Mouse (Mus musculus) T-cell, adult 2 months (primary cell): Measurements from ENCODE around the gene Cc2d1a.
A peak's percentile ranks its signal among the peaks of the same experiment; 100 is the strongest.

Experiments
- DNase-seq: peaks from one replicate; pipeline ENCODE4 v3.0.0; 2022; ENCODE audit warnings: low spot score

Cc2d1a gene

GRCm38 (mm10) chr8:84104697-84105609 is 42.8 kb downstream of the Cc2d1a start, which contains the start of gene Dcaf15:
TSS of gene Dcaf15 (minus strand) at chr8:84104768.
- peak; percentile 98 for DNase-seq

GRCm38 (mm10) chr8:84104221-84104620 is 43.5 kb downstream of the Cc2d1a start:
- peak; percentile 78 for DNase-seq

DNA sequence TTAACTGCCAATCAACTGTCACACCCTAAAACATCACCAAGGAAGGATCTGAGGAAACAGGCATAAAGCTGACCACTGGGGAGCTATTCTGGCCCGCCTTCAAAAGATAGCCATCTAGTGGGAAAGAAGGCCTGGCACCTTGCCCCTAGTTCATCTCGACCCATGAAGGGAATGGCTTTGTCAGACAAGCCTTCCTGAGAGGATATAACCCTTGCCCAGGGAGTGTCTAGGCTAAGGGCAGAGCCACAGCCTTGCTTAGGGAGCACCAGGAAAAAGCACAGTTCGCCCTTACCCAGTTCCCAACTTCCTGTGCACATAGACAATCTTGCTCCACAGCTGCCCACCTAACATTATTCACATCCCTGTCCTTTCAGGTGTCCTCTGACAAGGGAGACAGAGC is 44.1 kb downstream of the Cc2d1a start:
- no peak for DNase-seq

DNA sequence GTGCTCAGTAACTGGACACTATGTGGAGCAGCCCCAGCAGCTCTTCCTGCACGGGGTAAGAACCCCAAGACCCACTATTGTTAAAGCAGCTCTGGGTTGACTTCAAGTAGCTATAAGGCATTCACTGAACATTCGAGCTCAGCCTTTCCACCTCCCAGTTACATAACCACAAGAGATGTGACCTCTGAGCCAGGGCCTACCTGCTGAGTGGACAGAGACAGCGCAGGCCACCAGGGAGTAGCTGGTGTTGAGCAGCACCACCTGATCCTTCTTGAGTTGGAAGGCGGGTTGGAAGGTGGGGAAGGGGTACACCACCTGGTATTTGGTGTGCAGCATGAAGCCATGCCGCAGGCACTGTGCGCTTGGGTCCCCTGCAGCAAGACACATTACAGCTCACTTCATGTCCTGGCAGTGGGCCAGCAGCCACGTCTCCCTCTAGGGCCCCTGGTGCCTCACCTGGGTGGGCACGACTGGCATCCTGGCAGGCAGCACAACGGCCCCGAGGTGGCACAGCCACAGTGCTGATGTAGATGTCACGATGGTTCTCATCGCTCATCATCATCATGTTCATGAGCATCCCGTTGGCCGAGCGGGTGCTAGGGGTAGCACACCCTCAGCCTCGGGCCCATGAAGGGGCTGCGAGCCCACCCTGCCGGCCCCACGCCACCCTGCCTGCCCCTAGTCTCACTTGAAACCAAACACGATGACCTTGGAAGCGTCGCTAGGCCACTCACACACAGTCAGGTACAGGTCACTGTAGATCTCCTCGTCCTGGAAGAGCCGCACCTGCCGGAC is 46.1 kb downstream of the Cc2d1a start:
- no peak for DNase-seq

- no peak for DNase-seq
Observed at GRCm38 (mm10) chr8:84098376-84098775, 49.4 kb downstream of the Cc2d1a start.

DNA sequence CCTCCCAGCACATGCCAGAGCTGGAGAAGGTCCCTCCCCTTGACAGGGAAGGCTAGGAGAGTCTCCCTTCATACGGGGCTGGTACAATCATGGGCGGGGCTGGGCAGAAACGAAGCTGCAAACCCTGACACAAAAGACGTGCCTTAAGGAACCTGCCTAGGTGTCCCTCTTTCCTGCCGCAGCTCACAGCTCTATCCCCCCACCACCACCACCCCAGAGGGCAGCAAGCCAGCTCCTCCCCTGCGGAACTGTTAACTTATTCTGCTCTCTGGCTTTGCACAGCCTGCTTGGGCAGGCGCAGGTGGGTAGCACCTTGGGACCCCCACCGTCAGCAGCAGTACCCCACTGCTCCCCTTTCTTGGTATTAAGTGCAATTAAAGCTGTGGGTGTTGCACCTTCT is 51.7 kb downstream of the Cc2d1a start:
- no peak for DNase-seq

DNA sequence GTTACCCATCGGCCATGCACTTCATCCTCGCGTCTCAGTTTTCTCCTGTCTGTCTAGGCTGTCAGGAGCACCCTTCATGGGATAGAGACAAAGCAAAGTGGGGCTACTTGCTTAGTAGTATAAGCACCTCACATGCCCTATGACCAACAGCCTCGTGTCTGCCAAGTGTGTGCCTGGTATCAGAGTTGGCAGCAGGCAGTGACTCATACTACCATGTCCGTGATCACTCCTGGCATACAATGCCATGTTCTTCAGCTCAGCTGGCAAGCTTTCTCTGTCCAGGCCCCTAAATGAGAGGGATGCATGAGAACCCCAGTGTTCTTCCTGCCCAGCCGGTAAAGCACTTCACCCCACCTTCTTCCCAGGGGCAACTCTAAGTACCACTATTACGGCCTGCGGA is 57.2 kb downstream of the Cc2d1a start:
- no peak for DNase-seq

DNA sequence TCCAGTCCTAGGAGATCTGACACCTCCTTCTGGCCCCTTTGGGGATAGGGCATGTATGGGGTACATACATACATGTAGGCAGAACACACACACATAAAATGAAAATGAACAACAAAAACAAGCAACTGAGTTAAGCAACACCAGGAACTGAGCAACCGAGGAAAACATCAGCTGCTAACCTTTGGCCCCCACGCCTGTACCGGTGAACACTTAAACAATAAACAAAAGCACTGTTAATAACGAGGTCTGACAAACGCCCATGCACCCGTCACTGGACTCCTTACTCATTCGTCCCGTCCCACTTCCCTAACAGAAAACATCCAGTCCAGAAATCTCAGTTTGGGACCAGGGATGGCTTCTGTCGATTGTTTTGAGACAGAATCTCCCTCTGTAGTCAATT is 58.5 kb downstream of the Cc2d1a start:
- DNase-seq: no peak

DNA sequence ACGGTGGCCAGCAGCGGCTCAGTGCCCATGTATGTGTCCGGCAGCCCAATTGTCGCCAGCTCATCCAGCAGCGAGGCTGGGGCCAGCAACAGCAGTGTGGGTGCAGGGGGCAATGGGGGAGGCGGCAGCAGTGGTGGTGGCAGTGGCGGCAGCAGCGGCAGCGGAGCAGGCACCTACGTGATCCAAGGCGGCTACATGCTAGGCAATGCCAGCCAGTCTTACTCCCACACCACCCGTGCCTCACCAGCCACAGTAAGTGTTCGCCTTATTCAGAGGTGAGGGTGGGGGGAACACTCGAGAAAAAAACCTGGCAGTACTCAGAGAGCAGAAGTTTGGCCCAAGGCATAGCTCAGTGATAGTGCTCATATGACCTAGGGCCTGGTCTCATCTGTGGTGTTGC is 59.9 kb downstream of the Cc2d1a start:
- DNase-seq: no peak

DNA sequence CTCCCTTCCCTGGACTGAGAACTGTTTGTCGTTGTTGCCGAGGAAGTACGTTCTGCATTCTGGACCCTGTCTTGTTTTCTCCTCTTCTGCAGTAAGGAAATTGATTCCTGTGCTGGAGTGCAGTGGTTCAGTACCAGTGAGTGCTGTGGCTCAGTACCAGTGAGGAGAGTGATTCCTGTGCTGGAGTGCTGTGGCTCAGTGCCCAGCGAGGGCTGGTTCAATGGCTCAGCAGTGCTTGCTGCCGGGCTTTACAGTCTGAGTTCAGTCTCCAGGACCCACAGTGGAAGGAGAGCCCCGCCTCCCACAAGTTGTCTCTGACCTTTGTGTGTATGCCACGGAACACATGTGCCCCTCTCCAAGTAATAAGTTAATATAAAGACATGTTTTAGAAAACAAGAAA is 60.6 kb downstream of the Cc2d1a start:
- DNase-seq: no peak

DNA sequence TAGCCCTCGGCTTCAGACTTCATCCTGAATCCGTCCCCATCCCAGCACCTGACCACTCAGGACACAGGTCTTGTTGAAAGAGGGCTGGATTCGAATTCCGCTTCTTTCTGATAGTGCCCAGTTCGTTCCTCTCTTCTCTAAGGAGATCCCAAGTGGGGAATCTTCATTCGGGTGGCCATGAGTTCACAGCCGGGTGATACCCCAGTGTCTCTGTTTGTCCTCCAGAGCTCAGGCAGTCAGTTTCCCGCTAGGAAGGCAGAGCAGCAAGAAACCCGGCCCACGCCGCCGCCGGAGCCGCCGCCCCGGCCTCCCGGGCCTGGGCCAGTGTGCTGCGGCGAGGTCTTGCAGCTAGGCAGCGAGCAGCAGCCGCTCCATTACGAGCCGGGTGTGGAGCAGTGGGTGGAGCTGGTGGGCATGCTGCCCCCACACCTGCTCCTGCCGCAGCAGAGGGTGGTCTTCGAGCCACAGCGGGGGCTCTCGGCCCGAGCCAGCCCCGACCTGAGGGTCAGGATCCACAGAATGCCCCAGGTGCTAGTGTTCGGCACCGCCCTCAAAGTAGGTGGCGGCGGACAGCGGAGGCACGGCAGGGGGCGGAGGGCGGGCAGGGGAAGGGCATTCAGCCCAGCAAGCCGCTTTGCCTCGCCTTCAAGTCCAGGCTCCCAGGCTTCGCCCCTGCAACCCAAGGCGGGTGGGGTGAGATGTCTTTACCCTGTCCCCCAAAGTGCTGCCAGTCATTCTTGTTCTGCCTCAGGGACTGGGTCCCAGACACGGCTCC is 63.2 kb downstream of the Cc2d1a start:
- DNase-seq: no peak

DNA sequence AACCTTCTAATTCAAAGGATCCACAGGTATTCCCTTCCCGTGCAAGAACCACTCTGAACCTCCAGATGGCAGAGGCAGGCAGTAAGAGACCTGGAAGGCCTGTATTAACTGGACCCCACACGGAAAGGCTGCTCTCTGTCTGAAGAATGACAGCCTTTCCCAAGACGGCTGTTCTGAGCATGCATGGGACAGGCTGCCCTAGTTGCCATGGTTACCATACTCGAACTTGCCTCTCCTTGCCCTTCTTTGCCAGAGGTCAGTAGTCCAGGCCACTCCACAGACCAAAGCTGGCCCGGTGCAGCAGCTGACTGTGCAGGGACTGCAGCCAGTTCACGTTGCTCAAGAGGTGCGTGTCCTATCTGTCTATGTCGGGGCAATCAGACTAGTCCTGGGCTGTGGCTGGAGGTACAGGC is 63.9 kb downstream of the Cc2d1a start:
- no peak for DNase-seq
